Mouse (Mus musculus) liver, embryonic 12.5 days (tissue): Measurements from ENCODE around the gene Adamts17. TPM values are rescaled to one million over a fixed set of nuclear protein-coding genes. Genes with fewer than 3 reads are reported as not detected.

Experiments used
- ATAC-seq: fragments of 200-750 bp; cut with Nextera tagmentation; 2 replicates; pipeline ENCODE4 v1.8.0; 2017; ENCODE audit warnings: moderate number of reproducible peaks, mild to moderate bottlenecking, moderate library complexity
- H3K27ac ChIP-seq: fragments of 300-500 bp; sonication (generic); 2 replicates; pipeline ENCODE4 v1.5.1; 2016; ENCODE audit warnings: mild to moderate bottlenecking
- H3K27me3 ChIP-seq: fragments of 300-500 bp; sonication (generic); replicated peaks from 2 replicates; pipeline ENCODE4 v1.6.1; 2016; ENCODE audit warnings: mild to moderate bottlenecking, moderate library complexity
- H3K36me3 ChIP-seq: fragments of 300-500 bp; sonication (generic); 2 replicates; pipeline ENCODE4 v1.6.1; 2016; ENCODE audit warnings: mild to moderate bottlenecking, moderate library complexity
- H3K4me1 ChIP-seq: fragments of 300-500 bp; sonication (generic); 2 replicates; pipeline ENCODE4 v1.6.1; 2016
- H3K4me2 ChIP-seq: fragments of 300-500 bp; sonication (generic); 2 replicates; pipeline ENCODE4 v1.6.1; 2016; ENCODE audit warnings: mild to moderate bottlenecking, moderate library complexity
- H3K4me3 ChIP-seq: fragments of 300-500 bp; sonication (generic); 2 replicates; pipeline ENCODE4 v1.5.1; 2016; ENCODE audit warnings: mild to moderate bottlenecking, moderate library complexity
- H3K9ac ChIP-seq: fragments of 300-500 bp; sonication (generic); 2 replicates; pipeline ENCODE4 v1.6.1; 2016; ENCODE audit warnings: mild to moderate bottlenecking, moderate library complexity
- H3K9me3 ChIP-seq: fragments of 300-500 bp; sonication (generic); replicated peaks from 2 replicates; pipeline ENCODE4 v1.6.1; 2016; ENCODE audit warnings: mild to moderate bottlenecking, moderate library complexity
- WGBS: fragments of 180-500 bp; shearing (Covaris S2); methylation state at CpG from one replicate; pipeline ENCODE4 v1.1.7; 2016; ENCODE audit not compliant: insufficient replicate concordance; 5-methylcytosine and 5-hydroxymethylcytosine counted together
- polyA plus RNA-seq: library from polyadenylated mRNA; unstranded; fragments of >200 nt; fragmentation: Nextera tagmentation; extraction: Ambion mirVana; gene quantifications from 2 replicates; pipeline ENCODE4 v1.2.1, GENCODE M21; 2016

Gene Adamts17
- polyA plus RNA-seq, 1 experiment from 2014 or later = 1.0 TPM

- no peak overlapping the region for H3K4me2 ChIP-seq
- H3K27ac ChIP-seq = no peak overlapping the region
- H3K27me3 ChIP-seq = no peaks in the 10 kb centered on the region
- no peaks in the 10 kb centered on the region for H3K9me3 ChIP-seq
- H3K4me1 ChIP-seq = no peaks in the 10 kb centered on the region
- H3K4me3 ChIP-seq = no peak overlapping the region
- 66% methylated on average over 2 of the region's 2 CpGs for WGBS
- ATAC-seq = no peak
- H3K36me3 ChIP-seq = no peaks in the 10 kb centered on the region
- no peak overlapping the region for H3K9ac ChIP-seq
Observed at GRCm38 (mm10) chr7:66891431-66891830, 51.9 kb downstream of the Adamts17 start.

- ATAC-seq = no peak
- Histone ChIP-seq H3K4me2 (no peak overlapping the region), H3K9me3 (no peaks in the 10 kb centered on the region), H3K27ac (no peak overlapping the region), H3K27me3 (no peaks in the 10 kb centered on the region), H3K4me3 (no peak overlapping the region), H3K4me1 (no peaks in the 10 kb centered on the region), H3K9ac (no peak overlapping the region), H3K36me3 (no peaks in the 10 kb centered on the region)
- WGBS = 67% methylated on average over 4 of the region's 4 CpGs
Observed at GRCm38 (mm10) chr7:66892096-66892495, 52.6 kb downstream of the Adamts17 start.

GRCm38 (mm10) chr7:66902376-66902775, 62.8 kb downstream of the Adamts17 start:
- no peaks in the 10 kb centered on the region for H3K9me3 ChIP-seq
- no peak for ATAC-seq
- WGBS = 76% methylated on average over 7 of the region's 7 CpGs
- no peaks in the 10 kb centered on the region for H3K4me1 ChIP-seq
- no peak overlapping the region for H3K9ac ChIP-seq
- H3K36me3 ChIP-seq = no peaks in the 10 kb centered on the region
- H3K4me3 ChIP-seq = no peak overlapping the region
- H3K27ac ChIP-seq = no peak overlapping the region
- H3K4me2 ChIP-seq = no peak overlapping the region
- no peaks in the 10 kb centered on the region for H3K27me3 ChIP-seq

GRCm38 (mm10) chr7:66903014-66903413, 63.5 kb downstream of the Adamts17 start:
- Histone ChIP-seq H3K9ac (no peak overlapping the region), H3K4me2 (no peak overlapping the region), H3K9me3 (no peaks in the 10 kb centered on the region), H3K4me1 (no peaks in the 10 kb centered on the region), H3K27me3 (no peaks in the 10 kb centered on the region), H3K36me3 (no peaks in the 10 kb centered on the region), H3K4me3 (no peak overlapping the region), H3K27ac (no peak overlapping the region)
- WGBS = 72% methylated on average over 5 of the region's 5 CpGs
- ATAC-seq = no peak

- Histone ChIP-seq H3K4me1 (no peaks in the 10 kb centered on the region), H3K4me2 (no peak overlapping the region), H3K9me3 (no peaks in the 10 kb centered on the region), H3K4me3 (no peak overlapping the region), H3K9ac (no peak overlapping the region), H3K27me3 (no peaks in the 10 kb centered on the region), H3K36me3 (no peaks in the 10 kb centered on the region), H3K27ac (no peak overlapping the region)
- 59% methylated on average over 4 of the region's 4 CpGs for WGBS
- no peak for ATAC-seq
Observed at GRCm38 (mm10) chr7:66905941-66906340, 66.4 kb downstream of the Adamts17 start.

GRCm38 (mm10) chr7:66912866-66913265, 73.3 kb downstream of the Adamts17 start:
- whole genome bisulfite sequencing = 47% methylated on average over 5 of the region's 5 CpGs
- no peak for ATAC-seq
- no peak overlapping the region for H3K27ac ChIP-seq

GRCm38 (mm10) chr7:66923595-66923994, 84.1 kb downstream of the Adamts17 start:
- H3K4me2 ChIP-seq = no peak overlapping the region
- H3K36me3 ChIP-seq = no peaks in the 10 kb centered on the region
- 73% methylated on average over 3 of the region's 3 CpGs for WGBS
- no peak overlapping the region for H3K27ac ChIP-seq
- H3K9me3 ChIP-seq = no peaks in the 10 kb centered on the region
- no peak for ATAC-seq
- H3K4me3 ChIP-seq = no peak overlapping the region
- no peaks in the 10 kb centered on the region for H3K27me3 ChIP-seq
- no peak overlapping the region for H3K9ac ChIP-seq
- no peaks in the 10 kb centered on the region for H3K4me1 ChIP-seq

More at GRCm38 (mm10) chr7:66912866-66913265, 73.3 kb downstream of the Adamts17 start:
- Histone ChIP-seq H3K9ac (no peak overlapping the region), H3K27me3 (no peaks in the 10 kb centered on the region), H3K9me3 (no peaks in the 10 kb centered on the region), H3K4me2 (no peak overlapping the region), H3K36me3 (no peaks in the 10 kb centered on the region), H3K4me1 (no peaks in the 10 kb centered on the region), H3K4me3 (no peak overlapping the region)

GRCm38 (mm10) chr7:66924104-66924503, 84.6 kb downstream of the Adamts17 start:
- Histone ChIP-seq H3K27ac (no peak overlapping the region), H3K4me2 (no peak overlapping the region), H3K9ac (no peak overlapping the region), H3K36me3 (no peaks in the 10 kb centered on the region), H3K27me3 (no peaks in the 10 kb centered on the region), H3K4me1 (no peaks in the 10 kb centered on the region), H3K9me3 (no peaks in the 10 kb centered on the region), H3K4me3 (no peak overlapping the region)
- no peak for ATAC-seq
- WGBS = 58% methylated on average over 1 of the region's 1 CpGs

GRCm38 (mm10) chr7:66929263-66929662, 89.7 kb downstream of the Adamts17 start:
- H3K27me3 ChIP-seq = no peaks in the 10 kb centered on the region
- ATAC-seq = no peak
- H3K4me3 ChIP-seq = no peak overlapping the region
- H3K27ac ChIP-seq = no peak overlapping the region
- no peak overlapping the region for H3K4me2 ChIP-seq
- H3K4me1 ChIP-seq = no peaks in the 10 kb centered on the region
- H3K36me3 ChIP-seq = no peaks in the 10 kb centered on the region
- no peak overlapping the region for H3K9ac ChIP-seq
- WGBS = 19% methylated on average over 6 of the region's 6 CpGs
- no peaks in the 10 kb centered on the region for H3K9me3 ChIP-seq

- no peaks in the 10 kb centered on the region for H3K9me3 ChIP-seq
- no peaks in the 10 kb centered on the region for H3K4me1 ChIP-seq
- no peak for ATAC-seq
- H3K36me3 ChIP-seq = no peaks in the 10 kb centered on the region
- H3K4me3 ChIP-seq = no peak overlapping the region
- no peak overlapping the region for H3K4me2 ChIP-seq
- WGBS = 86% methylated on average over 1 of the region's 1 CpGs
- H3K9ac ChIP-seq = no peak overlapping the region
- no peaks in the 10 kb centered on the region for H3K27me3 ChIP-seq
- no peak overlapping the region for H3K27ac ChIP-seq
Observed at GRCm38 (mm10) chr7:66931291-66931690, 91.8 kb downstream of the Adamts17 start.

- no peaks in the 10 kb centered on the region for H3K36me3 ChIP-seq
- ATAC-seq = no peak
Observed at GRCm38 (mm10) chr7:66933251-66933650, 93.7 kb downstream of the Adamts17 start.

GRCm38 (mm10) chr7:66934062-66934461, 94.5 kb downstream of the Adamts17 start:
- Histone ChIP-seq H3K36me3 (no peaks in the 10 kb centered on the region), H3K4me2 (no peak overlapping the region), H3K27ac (no peak overlapping the region), H3K4me3 (no peak overlapping the region), H3K27me3 (no peaks in the 10 kb centered on the region), H3K9ac (no peak overlapping the region), H3K9me3 (no peaks in the 10 kb centered on the region), H3K4me1 (no peaks in the 10 kb centered on the region)
- ATAC-seq = no peak
- WGBS = 63% methylated on average over 6 of the region's 6 CpGs

More at GRCm38 (mm10) chr7:66933251-66933650, 93.7 kb downstream of the Adamts17 start:
- H3K9me3 ChIP-seq = no peaks in the 10 kb centered on the region
- no peak overlapping the region for H3K27ac ChIP-seq
- no peak overlapping the region for H3K4me2 ChIP-seq
- H3K4me1 ChIP-seq = no peaks in the 10 kb centered on the region
- H3K9ac ChIP-seq = no peak overlapping the region
- H3K4me3 ChIP-seq = no peak overlapping the region
- 45% methylated on average over 4 of the region's 4 CpGs for WGBS
- no peaks in the 10 kb centered on the region for H3K27me3 ChIP-seq

GRCm38 (mm10) chr7:66935041-66935440, 95.5 kb downstream of the Adamts17 start:
- 70% methylated on average over 6 of the region's 6 CpGs for WGBS
- Histone ChIP-seq H3K9me3 (no peaks in the 10 kb centered on the region), H3K27me3 (no peaks in the 10 kb centered on the region), H3K4me3 (no peak overlapping the region), H3K4me2 (no peak overlapping the region), H3K9ac (no peak overlapping the region), H3K4me1 (no peaks in the 10 kb centered on the region), H3K36me3 (no peaks in the 10 kb centered on the region), H3K27ac (no peak overlapping the region)
- ATAC-seq = no peak
